Comparison of ENCODE assay signal across 18 mouse cellular contexts in genomic region chr2:125290197-125290965, GRCm38 (mm10). TPM values are rescaled to one million over a fixed set of nuclear protein-coding genes. Genes with fewer than 3 reads are reported as not detected.
DNase-seq lines count a peak whose midpoint lies in the region; ATAC-seq lines count a peak whose summit lies in the region.
"Had no signal": no experiment of that assay in that cellular context is flagged by ENCODE, and none has a peak within 500 bp of the region (broad histone marks: within the 10 kb centered on the region; RNA-seq: fewer than 3 reads in every experiment).

No protein-coding gene starts in this region.

- no peak overlapping the region for H3K9ac ChIP-seq in embryonic facial prominence, embryonic 14.5 days (ENCODE audit: low read depth, low read length)
- H3K9ac ChIP-seq: embryonic facial prominence, embryonic 12.5 days; forebrain, embryonic 15.5 days; intestine, embryonic 15.5 days; midbrain, embryonic 13.5 days; neural tube, embryonic 12.5 days had no signal

- no peak overlapping the region for H3K27ac ChIP-seq in embryonic facial prominence, embryonic 14.5 days (replicated peaks; ENCODE audit: low read depth, low read length)
- no peak overlapping the region for H3K27ac ChIP-seq in embryonic facial prominence, embryonic 10.5 days (replicated peaks)
- H3K27ac ChIP-seq: embryonic facial prominence, embryonic 12.5 days; forebrain, embryonic 15.5 days; intestine, embryonic 15.5 days; midbrain, embryonic 13.5 days; neural tube, embryonic 12.5 days had no signal

- H3K4me3 ChIP-seq in embryonic facial prominence, embryonic 14.5 days (ENCODE audit: low read depth, low read length), result no peak overlapping the region
- no peak overlapping the region for H3K4me3 ChIP-seq in embryonic facial prominence, embryonic 10.5 days
- H3K4me3 ChIP-seq: embryonic facial prominence, embryonic 12.5 days; forebrain, embryonic 15.5 days; intestine, embryonic 15.5 days; midbrain, embryonic 13.5 days; neural tube, embryonic 12.5 days had no signal

- no peak for ATAC-seq in embryonic facial prominence, embryonic 14.5 days (ENCODE audit: low read depth)
- ATAC-seq: forebrain, embryonic 15.5 days; intestine, embryonic 15.5 days; midbrain, embryonic 13.5 days had no signal

- H3K9me3 ChIP-seq in embryonic facial prominence, embryonic 14.5 days (ENCODE audit: control insufficient read depth, low read length), result no peaks in the 10 kb centered on the region
- H3K9me3 ChIP-seq in embryonic facial prominence, embryonic 10.5 days, result no peaks in the 10 kb centered on the region
- H3K9me3 ChIP-seq: embryonic facial prominence, embryonic 12.5 days; forebrain, embryonic 15.5 days; intestine, embryonic 15.5 days; midbrain, embryonic 13.5 days; neural tube, embryonic 12.5 days had no signal

- WGBS in embryonic facial prominence, embryonic 14.5 days, result 65% methylated on average over 10 of the region's 10 CpGs
- 82% methylated on average over 10 of the region's 10 CpGs for WGBS in embryonic facial prominence, embryonic 10.5 days

- H3K4me2 ChIP-seq in embryonic facial prominence, embryonic 14.5 days (ENCODE audit: low read depth, low read length), result no peak overlapping the region
- H3K4me2 ChIP-seq: embryonic facial prominence, embryonic 12.5 days; forebrain, embryonic 15.5 days; intestine, embryonic 15.5 days; liver, embryonic 11.5 days; midbrain, embryonic 13.5 days; neural tube, embryonic 12.5 days had no signal

- H3K27me3 ChIP-seq in embryonic facial prominence, embryonic 14.5 days (replicated peaks; ENCODE audit: control insufficient read depth, insufficient read depth, low read length), result no peaks in the 10 kb centered on the region
- no peaks in the 10 kb centered on the region for H3K27me3 ChIP-seq in embryonic facial prominence, embryonic 10.5 days (replicated peaks; ENCODE audit: low read depth, poor library complexity, severe bottlenecking)
- H3K27me3 ChIP-seq: embryonic facial prominence, embryonic 12.5 days; forebrain, embryonic 15.5 days; intestine, embryonic 15.5 days; midbrain, embryonic 13.5 days; neural tube, embryonic 12.5 days had no signal

- no peaks in the 10 kb centered on the region for H3K36me3 ChIP-seq in embryonic facial prominence, embryonic 14.5 days (ENCODE audit: control insufficient read depth, insufficient read depth, low read length)
- no peaks in the 10 kb centered on the region for H3K36me3 ChIP-seq in embryonic facial prominence, embryonic 10.5 days (replicated peaks)
- H3K36me3 ChIP-seq: embryonic facial prominence, embryonic 12.5 days; forebrain, embryonic 15.5 days; intestine, embryonic 15.5 days; midbrain, embryonic 13.5 days; neural tube, embryonic 12.5 days had no signal

- H3K4me1 ChIP-seq in embryonic facial prominence, embryonic 14.5 days (ENCODE audit: control insufficient read depth, insufficient read depth, low read length), result no peaks in the 10 kb centered on the region
- H3K4me1 ChIP-seq in embryonic facial prominence, embryonic 10.5 days, result no peaks in the 10 kb centered on the region; the same call in 1 of the 2 replicates
- H3K4me1 ChIP-seq: forebrain, embryonic 15.5 days; intestine, embryonic 15.5 days; midbrain, embryonic 13.5 days; neural tube, embryonic 12.5 days had no signal

- DNase-seq in embryonic facial prominence, embryonic 14.5 days (ENCODE audit: low spot score), result peak; percentile 87
- no peak for DNase-seq in embryonic facial prominence, embryonic 10.5 days (ENCODE audit: low spot score)
- DNase-seq in lung, postnatal 10 days, result peak; percentile 37
- DNase-seq in lung, adult 18-20 months, result no peak
- DNase-seq in gastrocnemius, postnatal 25 days, result peak; percentile 74
- peak; percentile 73 for DNase-seq in skeletal muscle tissue, adult 2 months (ENCODE audit: low read depth, low spot score)
- no peak for DNase-seq in Muller cell, postnatal 12 days (ENCODE audit: inconsistent ontology term)
- no peak for DNase-seq in thymus, postnatal 0 days (ENCODE audit: low spot score)
- DNase-seq: cerebellum, postnatal 14 days; kidney, postnatal 36 days; lung, postnatal 36 days; spleen, adult 18-20 months had no signal

RNA-seq across cellular contexts. Expression of gene Dut, which starts 43.4 kb away (rescaled TPM):
- polyA plus RNA-seq in embryonic facial prominence, embryonic 14.5 days (2014; fragmentation: Nextera tagmentation; extraction: Ambion mirVana), result 119 and 124 TPM in 2 replicates
- polyA plus RNA-seq in embryonic facial prominence, embryonic 10.5 days (2016; fragmentation: Nextera tagmentation; extraction: Ambion mirVana), result 265 and 285 TPM in 2 replicates
- 1 to 10 TPM; 6.4 to 7.4 TPM for total RNA-seq in gastrocnemius, postnatal 25 days (2021)
- 384 and 399 TPM in 2 replicates for polyA plus RNA-seq in thymus, postnatal 0 days (2015; fragmentation: Nextera tagmentation; extraction: Ambion mirVana)

Comparison
In these comparisons a context has a peak if more than half of its experiments do, and no peak if none do; other contexts are left out.
1. DNase-seq: peak in embryonic facial prominence, embryonic 14.5 days (single experiment), lung, postnatal 10 days (single experiment), gastrocnemius, postnatal 25 days (single experiment) and skeletal muscle tissue, adult 2 months (single experiment); none in embryonic facial prominence, embryonic 10.5 days (single experiment), lung, adult 18-20 months (0 of 2), Muller cell, postnatal 12 days (single experiment) and thymus, postnatal 0 days (single experiment).